Mouse (Mus musculus) MEL (cell line): ENCODE results near the gene Farp1. TPM values are rescaled to one million over a fixed set of nuclear protein-coding genes. Genes with fewer than 3 reads are reported as not detected.

ENCODE experiments used
- DNase-seq: peaks from one replicate; pipeline ENCODE4 v3.0.0; 2011; ENCODE audit warnings: low read depth, low spot score
- H3K27ac ChIP-seq: 2 replicates; pipeline ENCODE4 v1.5.1; 2012; ENCODE audit warnings: low read depth, mild to moderate bottlenecking, control low read depth, low read length, moderate library complexity; ENCODE audit not compliant: control insufficient read depth
- H3K27me3 ChIP-seq, 2 experiments: fragments of 150-350 bp in 1 of 2; sonication (generic) in 1 of 2; 2 replicates each; pipeline ENCODE4 v1.6.1; 2012; ENCODE audit warnings: low read length in 2 of 2, mild to moderate bottlenecking in 2 of 2, improper control_type of control experiment in 1 of 2, moderate library complexity in 1 of 2; ENCODE audit not compliant: insufficient read depth in 2 of 2, control insufficient read depth in 1 of 2
- H3K36me3 ChIP-seq, 2 experiments: 2 replicates each; pipeline ENCODE4 v1.6.1; 2012 to 2014; ENCODE audit warnings: low read length in 2 of 2, improper control_type of control experiment in 1 of 2, inconsistent platforms in 1 of 2, mild to moderate bottlenecking in 1 of 2; ENCODE audit not compliant: insufficient read depth in 2 of 2, control insufficient read depth in 1 of 2
- H3K4me1 ChIP-seq, 2 experiments: fragments of 150-350 bp in 1 of 2; sonication (generic) in 1 of 2; 2 replicates each; pipeline ENCODE4 v1.6.1; 2012; ENCODE audit warnings: low read length in 2 of 2, improper control_type of control experiment in 1 of 2, mild to moderate bottlenecking in 1 of 2; ENCODE audit not compliant: insufficient read depth in 2 of 2, control insufficient read depth in 1 of 2
- H3K4me3 ChIP-seq, 2 experiments: fragments of 150-350 bp in 1 of 2; sonication (generic) in 1 of 2; 2 replicates each; pipeline ENCODE4 v1.5.1; 2012; ENCODE audit warnings: low read depth in 2 of 2, low read length in 2 of 2, mild to moderate bottlenecking in 2 of 2, moderate library complexity in 2 of 2, control low read depth in 1 of 2, improper control_type of control experiment in 1 of 2; ENCODE audit not compliant: control insufficient read depth in 1 of 2, insufficient read depth in 1 of 2
- H3K79me2 ChIP-seq: 2 replicates; pipeline ENCODE4 v1.6.1; 2012; ENCODE audit warnings: mild to moderate bottlenecking, low read length, moderate library complexity; ENCODE audit not compliant: control insufficient read depth, poor library complexity, insufficient read depth
- H3K9ac ChIP-seq: 2 replicates; pipeline ENCODE4 v1.6.1; 2012; ENCODE audit warnings: low read depth, mild to moderate bottlenecking, control low read depth, low read length, moderate library complexity; ENCODE audit not compliant: control insufficient read depth, poor library complexity, severe bottlenecking
- H3K9me3 ChIP-seq: fragments of 150-350 bp; sonication (generic); replicated peaks from 2 replicates; pipeline ENCODE4 v1.6.1; 2012; ENCODE audit warnings: mild to moderate bottlenecking, low read length, improper control_type of control experiment, moderate library complexity; ENCODE audit not compliant: insufficient read depth
- BHLHE40 ChIP-seq: IDR thresholded peaks from 2 replicates; pipeline ENCODE4 v1.6.1; 2012; ENCODE audit warnings: low read depth, mild to moderate bottlenecking, inconsistent platforms, low read length, improper control_type of control experiment, borderline replicate concordance
- CHD1 ChIP-seq: IDR thresholded peaks from 2 replicates; pipeline ENCODE4 v1.6.1; 2012; ENCODE audit warnings: low read depth, mild to moderate bottlenecking, inconsistent platforms, low read length, improper control_type of control experiment
- E2F4 ChIP-seq: IDR thresholded peaks from 2 replicates; pipeline ENCODE4 v1.6.1; 2011; ENCODE audit warnings: low read depth, low read length, improper control_type of control experiment, borderline replicate concordance
- EP300 ChIP-seq, 2 experiments: IDR thresholded peaks; 2 replicates each; pipeline ENCODE4 v1.6.1; 2011; ENCODE audit warnings: improper control_type of control experiment in 2 of 2, low read length in 2 of 2, low read depth in 1 of 2, mild to moderate bottlenecking in 1 of 2
- GABPA ChIP-seq: IDR thresholded peaks from 2 replicates; pipeline ENCODE4 v1.6.1; 2012; ENCODE audit warnings: low read depth, mild to moderate bottlenecking, inconsistent platforms, low read length, improper control_type of control experiment, moderate library complexity
- GATA1 ChIP-seq: IDR thresholded peaks from 2 replicates; pipeline ENCODE4 v1.6.1; 2011; ENCODE audit warnings: low read depth, low read length, improper control_type of control experiment
- HCFC1 ChIP-seq: IDR thresholded peaks from 2 replicates; pipeline ENCODE4 v1.6.1; 2012; ENCODE audit warnings: low read depth, mild to moderate bottlenecking, inconsistent platforms, low read length, improper control_type of control experiment, moderate library complexity
- MAX ChIP-seq: IDR thresholded peaks from 2 replicates; pipeline ENCODE4 v1.6.1; 2011; ENCODE audit warnings: low read length, improper control_type of control experiment
- MYB ChIP-seq: IDR thresholded peaks from 2 replicates; pipeline ENCODE4 v1.6.1; 2011; ENCODE audit warnings: mild to moderate bottlenecking, low read depth, low read length, improper control_type of control experiment
- MYC ChIP-seq: IDR thresholded peaks from 2 replicates; pipeline ENCODE4 v1.6.1; 2011; ENCODE audit warnings: low read depth, mild to moderate bottlenecking, low read length, improper control_type of control experiment, moderate library complexity
- NELFE ChIP-seq: IDR thresholded peaks from 2 replicates; pipeline ENCODE4 v1.6.1; 2011; ENCODE audit warnings: low read depth, low read length, improper control_type of control experiment
- NRF1 ChIP-seq: IDR thresholded peaks from 2 replicates; pipeline ENCODE4 v1.6.1; 2014; ENCODE audit warnings: low read depth, mild to moderate bottlenecking, inconsistent platforms, low read length, improper control_type of control experiment, moderate library complexity; ENCODE audit not compliant: poor library complexity, insufficient read depth, severe bottlenecking
- POLR2A ChIP-seq, 2 experiments: IDR thresholded peaks; 2 replicates each; pipeline ENCODE4 v1.6.1; 2011 to 2012; ENCODE audit warnings: low read length in 2 of 2, mild to moderate bottlenecking in 2 of 2, control low read depth in 1 of 2, improper control_type of control experiment in 1 of 2, low read depth in 1 of 2, moderate library complexity in 1 of 2; ENCODE audit not compliant: control insufficient read depth in 1 of 2, insufficient read depth in 1 of 2, poor library complexity in 1 of 2
- POLR2AphosphoS2 ChIP-seq: IDR thresholded peaks from 2 replicates; pipeline ENCODE4 v1.6.1; 2011; ENCODE audit warnings: low read length, improper control_type of control experiment
- RCOR1 ChIP-seq: IDR thresholded peaks from 2 replicates; pipeline ENCODE4 v1.6.1; 2012; ENCODE audit warnings: low read depth, mild to moderate bottlenecking, inconsistent platforms, low read length, improper control_type of control experiment
- SIN3A ChIP-seq: IDR thresholded peaks from 2 replicates; pipeline ENCODE4 v1.6.1; 2012; ENCODE audit warnings: low read length, improper control_type of control experiment, inconsistent platforms
- TAL1 ChIP-seq: IDR thresholded peaks from 2 replicates; pipeline ENCODE4 v1.6.1; 2012; ENCODE audit warnings: mild to moderate bottlenecking, inconsistent platforms, low read length, moderate library complexity, mixed read lengths
- ZKSCAN1 ChIP-seq: IDR thresholded peaks from 2 replicates; pipeline ENCODE4 v1.6.1; 2012; ENCODE audit warnings: low read depth, mild to moderate bottlenecking, inconsistent platforms, low read length, improper control_type of control experiment, moderate library complexity
- polyA plus RNA-seq, 2 experiments: library from polyadenylated mRNA; stranded (reverse) in 1 of 2; unstranded in 1 of 2; fragments of >175 nt in 1 of 2; fragments of >200 nt in 1 of 2; gene quantifications; 2 replicates each; pipeline versions ENCODE4 v1.2.1 to v1.2.4; 2012; ENCODE audit warnings: low replicate concordance in 2 of 2, low read depth in 1 of 2; ENCODE audit not compliant: insufficient read length in 2 of 2, insufficient read depth in 1 of 2, missing spikeins in 1 of 2
- total RNA-seq: library from RNA; depleted of rRNA; stranded (reverse); fragments of 300-350 nt; gene quantifications from 2 replicates; pipeline ENCODE4 v1.2.3, GENCODE M21; 2012

Gene Farp1
- total and polyA plus RNA-seq, 3 experiments, result 0.62 to 1.1 TPM; not detected in 1

GRCm38 (mm10) chr14:121210318-121210717, 175.3 kb downstream of the Farp1 start:
- TF ChIP-seq SIN3A (no peak), EP300 (IDR thresholded peaks at IDR 0.05; ENCODE audit: low read depth in 1 of 2, low read length in 2 of 2) (no peak), CHD1 (no peak), E2F4 (no peak), NELFE (no peak), TAL1 (no peak), MAX (no peak), RCOR1 (no peak), MYC (no peak), POLR2A (IDR thresholded peaks at IDR 0.05; ENCODE audit: control insufficient read depth in 1 of 2, insufficient read depth in 1 of 2, low read depth in 1 of 2, low read length in 2 of 2, poor library complexity in 1 of 2) (no peak), BHLHE40 (no peak), NRF1 (no peak), HCFC1 (no peak)
- Histone ChIP-seq H3K27me3 (peaks cover 0 to 2% of the 10 kb centered on the region in 2 experiments; a peak in 1 of 4 replicates), H3K36me3 (no peaks in the 10 kb centered on the region), H3K9ac (no peak overlapping the region), H3K27ac (no peak overlapping the region), H3K4me3 (no peak overlapping the region), H3K79me2 (no peaks in the 10 kb centered on the region), H3K9me3 (no peaks in the 10 kb centered on the region), H3K4me1 (no peaks in the 10 kb centered on the region)
- DNase-seq, result no peak

GRCm38 (mm10) chr14:121213650-121214049, 178.7 kb downstream of the Farp1 start:
- no peak for DNase-seq
- H3K9me3 ChIP-seq, result no peaks in the 10 kb centered on the region
- H3K4me3 ChIP-seq, result no peak overlapping the region
- no peaks in the 10 kb centered on the region for H3K4me1 ChIP-seq
- no peak overlapping the region for H3K27ac ChIP-seq
- H3K9ac ChIP-seq, result no peak overlapping the region
- no peaks in the 10 kb centered on the region for H3K36me3 ChIP-seq
- no peak for TF ChIP-seq GATA1
- no peak for TF ChIP-seq POLR2AphosphoS2
- no peak for TF ChIP-seq HCFC1
- TF ChIP-seq GABPA, result no peak
- TF ChIP-seq MYB, result no peak
- TF ChIP-seq RCOR1, result no peak
- no peak for TF ChIP-seq EP300 (IDR thresholded peaks at IDR 0.05; ENCODE audit: low read depth in 1 of 2, low read length in 2 of 2)
- TF ChIP-seq ZKSCAN1, result no peak
- TF ChIP-seq NELFE, result no peak
- no peak for TF ChIP-seq NRF1
- H3K79me2 ChIP-seq, result no peaks in the 10 kb centered on the region
- H3K27me3 ChIP-seq, result no peaks in the 10 kb centered on the region
